Mouse (Mus musculus) ovary, postnatal 14 days (tissue): Measurements from ENCODE around the gene Slit3.

ENCODE experiments used
- DNase-seq: peaks from one replicate; pipeline ENCODE4 v3.0.0; 2022; ENCODE audit warnings: low spot score

Gene Slit3

GRCm38 (mm10) chr11:35406522-35406921 is 285.5 kb downstream of the Slit3 start:
- DNase-seq: no peak

GRCm38 (mm10) chr11:35407341-35408154 is 286.5 kb downstream of the Slit3 start:
- peak; percentile 44 for DNase-seq

GRCm38 (mm10) chr11:35410431-35410830 is 289.4 kb downstream of the Slit3 start:
- DNase-seq: no peak

GRCm38 (mm10) chr11:35415768-35416401 is 294.9 kb downstream of the Slit3 start:
- no peak for DNase-seq

GRCm38 (mm10) chr11:35416402-35417093 is 295.5 kb downstream of the Slit3 start:
- no peak for DNase-seq

GRCm38 (mm10) chr11:35417911-35418552 is 297.0 kb downstream of the Slit3 start:
- no peak for DNase-seq

GRCm38 (mm10) chr11:35419013-35419412 is 298.0 kb downstream of the Slit3 start:
- no peak for DNase-seq

GRCm38 (mm10) chr11:35421728-35422127 is 300.7 kb downstream of the Slit3 start:
- no peak for DNase-seq

GRCm38 (mm10) chr11:35428036-35428435 is 307.0 kb downstream of the Slit3 start:
- no peak for DNase-seq

- no peak for DNase-seq
These were observed 310.1 kb downstream of the Slit3 start for GRCm38 (mm10) chr11:35431130-35431529.

GRCm38 (mm10) chr11:35437510-35437909 is 316.5 kb downstream of the Slit3 start:
- no peak for DNase-seq

GRCm38 (mm10) chr11:35440186-35440585 is 319.2 kb downstream of the Slit3 start:
- DNase-seq: no peak

- DNase-seq: no peak
These were observed 323.6 kb downstream of the Slit3 start for GRCm38 (mm10) chr11:35444489-35445100.

- no peak for DNase-seq
These were observed 326.9 kb downstream of the Slit3 start for GRCm38 (mm10) chr11:35447951-35448350.

- no peak for DNase-seq
These were observed 328.2 kb downstream of the Slit3 start for GRCm38 (mm10) chr11:35449199-35449598.

GRCm38 (mm10) chr11:35451636-35452035 is 330.6 kb downstream of the Slit3 start:
- peak; percentile 71 for DNase-seq

GRCm38 (mm10) chr11:35452413-35452812 is 331.4 kb downstream of the Slit3 start:
- DNase-seq: no peak

GRCm38 (mm10) chr11:35454191-35454725 is 333.2 kb downstream of the Slit3 start:
- no peak for DNase-seq

- DNase-seq: no peak
These were observed 333.8 kb downstream of the Slit3 start for GRCm38 (mm10) chr11:35454781-35455180.

GRCm38 (mm10) chr11:35458068-35458467 is 337.0 kb downstream of the Slit3 start:
- no peak for DNase-seq

GRCm38 (mm10) chr11:35466701-35467100 is 345.7 kb downstream of the Slit3 start:
- no peak for DNase-seq

GRCm38 (mm10) chr11:35468847-35469246 is 347.8 kb downstream of the Slit3 start:
- DNase-seq: no peak
